Mouse (Mus musculus) olfactory bulb, adult 2 months (tissue): ENCODE results near the gene Robo2.

Experiments used
- CTCF ChIP-seq: fragments of 200-500 bp; IDR thresholded peaks from 2 replicates; pipeline ENCODE4 v1.5.1; 2012; ENCODE audit warnings: low read depth, mild to moderate bottlenecking, low read length, moderate library complexity; ENCODE audit not compliant: insufficient read depth
- POLR2A ChIP-seq: fragments of 200-500 bp; IDR thresholded peaks from 2 replicates; pipeline ENCODE4 v1.6.1; 2012; ENCODE audit warnings: mild to moderate bottlenecking, low read depth, low read length, moderate library complexity; ENCODE audit not compliant: insufficient read depth

DNA sequence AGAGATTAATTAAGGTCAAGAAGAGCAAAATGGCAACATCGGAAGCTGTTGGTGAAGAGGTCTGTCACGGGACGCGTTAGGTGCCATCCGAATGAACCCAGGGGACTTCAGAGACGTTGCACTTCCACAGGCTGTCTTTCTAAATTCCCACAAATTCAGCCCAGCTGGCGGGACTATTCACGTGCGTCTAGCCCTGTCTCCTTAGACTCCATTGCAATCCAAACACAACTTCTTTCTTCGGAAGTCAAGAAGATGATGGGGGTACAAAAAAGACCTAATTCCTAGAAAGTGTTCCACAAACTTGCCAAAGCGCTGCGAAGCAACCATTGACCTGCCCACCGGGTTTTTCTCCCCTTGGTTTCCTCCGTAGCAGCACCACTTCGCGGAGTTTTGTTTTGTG is 604 bp downstream of the Robo2 start:
- TF ChIP-seq CTCF (no peak), POLR2A (no peak)
